Mouse (Mus musculus) kidney, adult 10 weeks (tissue): ENCODE results near the gene Olfr282. TPM values are rescaled to one million over a fixed set of nuclear protein-coding genes. Genes with fewer than 3 reads are reported as not detected.

Source experiments
- polyA plus RNA-seq: library from polyadenylated mRNA; stranded (reverse); fragments of 350-450 nt; fragmentation: Illumina TruSeq; extraction: RNeasy Lipid Tissue Mini Kit (QIAGEN cat#74804); gene quantifications from one replicate; pipeline ENCODE4 v1.2.3, GENCODE M21; 2014; ENCODE audit warnings: low read depth, low replicate concordance

Gene Olfr282
- polyA plus RNA-seq, result not detected

DNA sequence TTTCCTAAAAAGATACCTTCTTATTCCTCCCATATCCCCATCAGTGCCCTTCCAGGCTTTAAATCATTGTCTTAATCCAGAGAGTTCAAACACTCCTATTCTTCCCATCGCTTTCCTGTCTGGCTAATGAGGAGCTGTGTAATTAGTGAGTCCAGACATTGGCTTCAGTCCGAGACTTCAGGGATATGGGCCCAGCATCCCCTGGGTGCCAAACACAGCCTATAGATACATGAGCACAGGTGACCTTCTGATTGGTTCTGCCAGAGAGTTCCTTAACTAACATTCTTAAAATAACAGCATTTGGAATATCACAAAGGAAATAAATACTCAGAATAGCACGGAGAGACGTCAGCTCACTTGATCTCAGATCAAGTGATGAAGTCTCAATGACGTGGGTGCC, at the start of gene Olfr282:
TSS of gene Olfr282 (plus strand) at position 301 of the 400 bp plus-strand sequence.

GRCm38 (mm10) chr15:98452288-98452687, 21.3 kb downstream of the Olfr282 start, which contains the start of gene Olfr281:
TSS of gene Olfr281 (plus strand) at chr15:98452588.

GRCm38 (mm10) chr15:98469596-98469995, 38.6 kb downstream of the Olfr282 start, which contains the start of gene OR5BS1P:
TSS of gene OR5BS1P (plus strand) at chr15:98469896.

GRCm38 (mm10) chr15:98482701-98483100, 51.7 kb downstream of the Olfr282 start, which contains the start of gene Lalba:
TSS of gene Lalba (minus strand) at chr15:98482721.

Other genes starting within 250 kb of the Olfr282 start
- gene Olfr288, start 235.7 kb upstream of the Olfr282 start, polyA plus RNA-seq, result not detected
- gene Gm44579, start 210.2 kb upstream of the Olfr282 start, polyA plus RNA-seq, result not detected
- gene Olfr287, start 210.2 kb upstream of the Olfr282 start, polyA plus RNA-seq, result not detected
- not detected for gene Olfr286, start 196.8 kb upstream of the Olfr282 start, polyA plus RNA-seq
- not detected for gene H1fnt, start 173.9 kb upstream of the Olfr282 start, polyA plus RNA-seq
- gene Zfp641, start 135.1 kb upstream of the Olfr282 start, polyA plus RNA-seq, result 4.4 TPM
- not detected for gene Olfr285, start 113.9 kb upstream of the Olfr282 start, polyA plus RNA-seq
- gene Olfr284, start 90.2 kb upstream of the Olfr282 start, polyA plus RNA-seq, result not detected
- gene Olfr283, start 50.3 kb upstream of the Olfr282 start, polyA plus RNA-seq, result not detected
- gene Olfr281, start 21.4 kb downstream of the Olfr282 start, polyA plus RNA-seq, result not detected
- gene OR5BS1P, start 38.7 kb downstream of the Olfr282 start, polyA plus RNA-seq, result not detected
- gene Lalba, start 51.5 kb downstream of the Olfr282 start, polyA plus RNA-seq, result not detected
- gene Olfr279, start 61.2 kb downstream of the Olfr282 start, polyA plus RNA-seq, result not detected
- gene Kansl2, start 103.0 kb downstream of the Olfr282 start, polyA plus RNA-seq, result 29.9 TPM
- gene Ccnt1, start 139.7 kb downstream of the Olfr282 start, polyA plus RNA-seq, result 41.7 TPM
- not detected for gene 4930415O20Rik, start 139.8 kb downstream of the Olfr282 start, polyA plus RNA-seq
- 7.5 TPM for gene Adcy6, start 178.9 kb downstream of the Olfr282 start, polyA plus RNA-seq
- 0.44 TPM for gene Cacnb3, start 199.6 kb downstream of the Olfr282 start, polyA plus RNA-seq
- gene Ddx23, start 231.7 kb downstream of the Olfr282 start, polyA plus RNA-seq, result 2.1 TPM
- gene Rnd1, start 246.2 kb downstream of the Olfr282 start, polyA plus RNA-seq, result 0.40 TPM